Mouse (Mus musculus) intestine, embryonic 16.5 days (tissue): Measurements from ENCODE around the gene Mief2. TPM values are rescaled to one million over a fixed set of nuclear protein-coding genes. Genes with fewer than 3 reads are reported as not detected.

Experiments
- microRNA-seq: library from miRNA; unstranded; fragments of <30 nt; microRNA quantifications from one replicate; pipeline ENCODE4, GENCODE M21; 2016
- polyA plus RNA-seq: library from polyadenylated mRNA; unstranded; fragments of >200 nt; fragmentation: Nextera tagmentation; extraction: Ambion mirVana; gene quantifications from 2 replicates; pipeline ENCODE4 v1.2.1, GENCODE M21; 2015

Mief2 gene
- polyA plus RNA-seq, 1 experiment from 2014 or later = 9.8 TPM

Small RNA genes within 50 kb of the gene (microRNA-seq; reads per million reads assigned to microRNA genes)
- gene Mir5100 = 1.8 reads per million

Other genes with a start within 250 kb of the Mief2 start
- 25.9 and 33.0 TPM in 2 replicates for gene Alkbh5, start 192.0 kb upstream of the Mief2 start, polyA plus RNA-seq
- 30.3 TPM in 2 replicates for gene Llgl1, start 28.7 kb upstream of the Mief2 start, polyA plus RNA-seq
- 81.3 and 81.6 TPM in 2 replicates for gene Flii, start 1.1 kb upstream of the Mief2 start, polyA plus RNA-seq
- 9.2 and 10.4 TPM in 2 replicates for gene Top3a, start 49.0 kb downstream of the Mief2 start, polyA plus RNA-seq
- 5.9 and 7.5 TPM in 2 replicates for gene Smcr8, start 49.1 kb downstream of the Mief2 start, polyA plus RNA-seq
- 112 and 126 TPM in 2 replicates for gene Shmt1, start 83.3 kb downstream of the Mief2 start, polyA plus RNA-seq
- 70.8 and 71.3 TPM in 2 replicates for gene Dhrs7b, start 102.2 kb downstream of the Mief2 start, polyA plus RNA-seq
- 67.4 and 74.7 TPM in 2 replicates for gene Tmem11, start 150.9 kb downstream of the Mief2 start, polyA plus RNA-seq
- 10.8 and 13.0 TPM in 2 replicates for gene Natd1, start 186.4 kb downstream of the Mief2 start, polyA plus RNA-seq
- 172 and 174 TPM in 2 replicates for gene Map2k3, start 203.6 kb downstream of the Mief2 start, polyA plus RNA-seq